Mouse (Mus musculus) stomach, embryonic 15.5 days (tissue): ENCODE data around the gene Arhgap10. TPM values are rescaled to one million over a fixed set of nuclear protein-coding genes. Genes with fewer than 3 reads are reported as not detected.

Source experiments
- ATAC-seq: fragments of 200-750 bp; cut with Nextera tagmentation; 2 replicates; pipeline ENCODE4 v1.8.0; 2017; ENCODE audit warnings: low read depth, moderate number of reproducible peaks, moderate TSS enrichment; ENCODE audit not compliant: insufficient read depth, low FRiP score
- H3K27ac ChIP-seq: fragments of 300-500 bp; sonication (generic); 2 replicates; pipeline ENCODE4 v1.5.1; 2015; ENCODE audit warnings: mild to moderate bottlenecking, inconsistent platforms
- H3K27me3 ChIP-seq: fragments of 300-500 bp; sonication (generic); replicated peaks from 2 replicates; pipeline ENCODE4 v1.6.1; 2015; ENCODE audit warnings: inconsistent platforms
- H3K36me3 ChIP-seq: fragments of 300-500 bp; sonication (generic); 2 replicates; pipeline ENCODE4 v1.6.1; 2015; ENCODE audit warnings: inconsistent platforms
- H3K4me1 ChIP-seq: fragments of 300-500 bp; sonication (generic); 2 replicates; pipeline ENCODE4 v1.6.1; 2015; ENCODE audit warnings: inconsistent platforms
- H3K4me2 ChIP-seq: fragments of 300-500 bp; sonication (generic); 2 replicates; pipeline ENCODE4 v1.6.1; 2015; ENCODE audit warnings: mild to moderate bottlenecking, inconsistent platforms
- H3K4me3 ChIP-seq: fragments of 300-500 bp; sonication (generic); replicated peaks from 2 replicates; pipeline ENCODE4 v1.5.1; 2015; ENCODE audit warnings: inconsistent platforms
- H3K9ac ChIP-seq: fragments of 300-500 bp; sonication (generic); 2 replicates; pipeline ENCODE4 v1.6.1; 2015; ENCODE audit warnings: inconsistent platforms
- H3K9me3 ChIP-seq: fragments of 300-500 bp; sonication (generic); 2 replicates; pipeline ENCODE4 v1.6.1; 2016; ENCODE audit warnings: inconsistent platforms
- WGBS: fragments of 180-500 bp; shearing (Covaris S2); methylation state at CpG from one replicate; pipeline ENCODE4 v1.1.7; 2015; 5-methylcytosine and 5-hydroxymethylcytosine counted together
- polyA plus RNA-seq: library from polyadenylated mRNA; unstranded; fragments of >200 nt; fragmentation: Nextera tagmentation; extraction: Ambion mirVana; gene quantifications from 2 replicates; pipeline ENCODE4 v1.2.1, GENCODE M21; 2015

Gene Arhgap10
- polyA plus RNA-seq, 1 experiment from 2014 or later: 29.4 TPM

DNA sequence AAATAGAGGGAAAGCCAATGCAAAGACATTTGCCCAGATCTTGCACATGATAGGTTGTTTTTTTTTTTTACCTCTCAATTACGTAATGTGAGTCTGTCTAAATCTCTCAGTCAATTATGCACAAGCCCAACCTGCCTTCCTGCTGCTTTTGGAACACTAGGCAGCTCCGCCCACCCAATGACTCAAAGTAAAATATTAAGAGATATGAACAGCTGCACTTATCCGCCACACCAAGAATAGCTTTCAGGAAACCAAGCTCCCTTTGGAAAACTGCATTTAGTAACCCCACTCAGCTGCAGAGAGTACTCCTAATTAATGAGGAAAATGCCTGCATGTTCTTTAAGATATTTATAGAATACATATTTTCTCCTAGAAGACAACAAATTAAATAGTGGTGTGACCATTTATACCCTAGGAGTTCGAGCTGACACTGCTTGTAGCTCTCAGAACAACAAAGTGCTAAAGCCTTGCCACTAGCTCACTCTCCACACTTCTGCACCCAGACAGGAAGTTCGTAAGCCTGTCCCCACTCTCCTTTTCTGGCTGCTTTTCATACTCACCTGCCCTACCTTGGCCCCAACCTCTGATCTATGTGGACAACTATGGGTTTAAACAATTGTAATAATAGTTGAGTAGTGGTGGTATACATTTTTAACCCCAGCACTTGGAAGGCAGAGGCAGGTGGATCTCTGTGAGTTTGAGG, 25.2 kb downstream of the Arhgap10 start:
- H3K9me3 ChIP-seq: no peaks in the 10 kb centered on the region
- peak; percentile 14; the same call in 1 of the 2 replicates for ATAC-seq
- no peak overlapping the region for H3K4me2 ChIP-seq
- no peaks in the 10 kb centered on the region for H3K36me3 ChIP-seq
- 41% methylated on average over 5 of the region's 5 CpGs for WGBS
- peaks cover 52% of the 10 kb centered on the region for H3K4me1 ChIP-seq
- no peak overlapping the region for H3K9ac ChIP-seq
- H3K4me3 ChIP-seq: no peak overlapping the region
- peak overlapping the region; percentile 91 for H3K27ac ChIP-seq
- no peaks in the 10 kb centered on the region for H3K27me3 ChIP-seq

DNA sequence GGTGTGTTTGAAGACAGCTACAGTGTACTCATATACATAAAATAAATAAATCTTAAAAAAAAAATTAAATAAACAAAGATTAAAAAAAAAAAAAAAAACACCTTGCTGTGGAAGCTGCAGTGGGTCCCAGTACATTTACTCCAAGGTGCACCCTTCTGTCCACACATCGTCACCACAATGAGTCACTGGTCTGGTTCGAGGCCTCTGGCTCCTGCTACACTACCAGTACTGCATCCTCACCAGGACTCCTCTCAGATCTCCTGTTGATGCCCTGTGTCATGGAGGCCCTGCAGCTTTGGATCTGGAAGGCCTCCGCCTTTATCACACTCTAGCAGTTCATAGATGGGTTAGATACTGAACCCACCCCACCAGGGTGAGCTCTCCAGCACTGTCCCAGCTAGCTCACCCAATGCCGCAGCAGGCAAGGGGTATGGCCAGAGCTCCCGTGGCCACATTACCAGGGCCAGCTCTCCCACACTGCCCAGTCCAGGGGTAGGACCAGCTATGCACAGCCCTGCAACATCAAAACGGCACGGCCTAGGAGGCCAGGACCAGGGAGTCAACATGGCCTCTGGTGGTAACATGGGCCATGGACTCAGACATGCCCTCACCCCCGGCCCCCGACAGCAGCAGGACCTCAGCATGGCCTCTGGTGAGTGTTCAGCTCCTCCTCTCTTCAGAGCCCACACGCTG, 26.4 kb downstream of the Arhgap10 start:
- no peak overlapping the region for H3K4me3 ChIP-seq
- no peaks in the 10 kb centered on the region for H3K27me3 ChIP-seq
- peaks cover 57% of the 10 kb centered on the region for H3K4me1 ChIP-seq
- H3K9me3 ChIP-seq: no peaks in the 10 kb centered on the region
- H3K36me3 ChIP-seq: no peaks in the 10 kb centered on the region
- ATAC-seq: no peak
- peak overlapping the region; percentile 91 for H3K27ac ChIP-seq
- H3K9ac ChIP-seq: no peak overlapping the region
- H3K4me2 ChIP-seq: no peak overlapping the region
- WGBS: 87% methylated on average over 10 of the region's 10 CpGs

DNA sequence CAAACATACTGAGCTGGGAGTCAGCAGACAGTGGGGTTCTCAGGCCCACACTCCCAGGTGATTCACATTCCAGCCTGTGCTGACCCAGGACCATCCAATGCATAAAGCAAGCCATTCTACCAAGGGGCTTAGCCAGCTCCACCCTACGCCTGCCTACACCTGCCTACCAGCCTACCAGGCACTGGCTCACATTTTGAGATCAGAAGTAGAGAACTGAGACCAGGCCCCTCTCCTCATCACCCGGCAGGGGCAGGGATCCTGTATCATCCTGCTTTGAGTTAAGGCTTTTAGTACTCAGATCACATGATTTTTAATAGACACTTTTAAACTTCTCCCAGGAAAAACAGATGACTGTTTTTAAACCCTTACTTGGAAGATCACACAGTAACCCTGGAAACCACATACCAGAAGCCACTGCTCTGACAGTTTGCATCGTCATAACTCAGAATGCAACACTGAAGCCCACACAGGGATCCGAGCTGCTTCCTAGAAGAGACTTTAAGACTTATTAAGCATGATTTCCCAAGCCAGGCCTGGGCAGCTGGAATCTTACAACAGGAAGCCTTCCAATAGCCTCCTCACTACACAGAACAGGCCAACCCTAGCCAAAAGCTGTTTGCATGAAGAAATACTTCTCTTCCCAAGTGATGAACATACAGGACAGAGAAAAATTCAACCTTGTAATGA, 27.5 kb downstream of the Arhgap10 start:
- Histone ChIP-seq H3K4me2 (peak overlapping the region; percentile 35; the same call in 1 of the 2 replicates), H3K27ac (peak overlapping the region; percentile 91), H3K9ac (no peak overlapping the region), H3K9me3 (no peaks in the 10 kb centered on the region), H3K4me1 (peaks cover 62% of the 10 kb centered on the region), H3K4me3 (no peak overlapping the region), H3K27me3 (no peaks in the 10 kb centered on the region), H3K36me3 (no peaks in the 10 kb centered on the region)
- ATAC-seq: peak; percentile 76; the same call in 1 of the 2 replicates
- 20% methylated on average over 4 of the region's 4 CpGs for WGBS

DNA sequence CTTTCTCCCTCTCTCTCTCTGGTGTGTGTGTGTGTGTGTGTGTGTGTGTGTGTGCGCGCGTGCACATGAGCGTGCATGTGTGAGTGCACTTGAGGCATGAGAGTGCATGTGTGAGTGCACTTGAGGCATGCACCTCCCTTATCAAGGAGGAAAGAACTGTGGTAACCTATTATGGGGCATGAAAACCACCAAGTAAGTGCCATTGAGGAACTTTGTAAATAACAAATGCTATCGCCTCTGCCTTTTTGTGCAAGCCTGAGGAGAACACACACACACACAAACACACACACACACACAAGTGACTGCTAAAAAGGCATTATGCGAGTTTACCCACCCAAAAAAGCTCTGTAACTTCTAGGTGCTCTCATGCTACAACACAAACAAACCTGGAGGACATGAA, 28.5 kb downstream of the Arhgap10 start:
- H3K9ac ChIP-seq: no peak overlapping the region
- H3K4me2 ChIP-seq: no peak overlapping the region
- H3K27me3 ChIP-seq: no peaks in the 10 kb centered on the region
- H3K36me3 ChIP-seq: no peaks in the 10 kb centered on the region
- no peaks in the 10 kb centered on the region for H3K9me3 ChIP-seq
- peak overlapping the region; percentile 91; the same call in 1 of the 2 replicates for H3K27ac ChIP-seq
- peaks cover 71% of the 10 kb centered on the region for H3K4me1 ChIP-seq
- 89% methylated on average over 6 of the region's 6 CpGs for WGBS
- ATAC-seq: no peak
- H3K4me3 ChIP-seq: no peak overlapping the region

DNA sequence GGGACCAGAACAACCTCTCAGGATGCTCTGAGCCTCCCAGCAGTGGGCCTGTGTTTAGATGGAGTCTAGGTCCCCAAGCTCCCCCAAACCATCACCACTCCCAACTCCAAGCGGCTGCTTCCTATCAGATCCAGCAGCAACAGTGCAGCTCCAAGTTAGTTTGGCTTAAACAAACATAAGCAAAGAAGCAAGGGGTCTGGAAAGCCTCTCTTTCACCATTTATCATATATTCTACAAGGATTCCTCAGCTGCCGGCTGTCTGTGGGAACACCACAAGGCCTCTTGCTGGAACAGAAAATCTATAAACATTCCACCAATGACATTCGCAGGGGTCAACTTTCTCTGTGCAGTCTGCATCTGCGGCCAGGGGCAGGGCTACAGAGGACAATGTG, 29.5 kb downstream of the Arhgap10 start:
- ATAC-seq: peak; percentile 31
- Histone ChIP-seq H3K27ac (peak overlapping the region; percentile 85), H3K9ac (no peak overlapping the region), H3K36me3 (no peaks in the 10 kb centered on the region), H3K4me3 (no peak overlapping the region), H3K9me3 (no peaks in the 10 kb centered on the region), H3K4me2 (no peak overlapping the region), H3K27me3 (no peaks in the 10 kb centered on the region), H3K4me1 (peaks cover 77% of the 10 kb centered on the region)
- 16% methylated on average over 4 of the region's 4 CpGs for WGBS

DNA sequence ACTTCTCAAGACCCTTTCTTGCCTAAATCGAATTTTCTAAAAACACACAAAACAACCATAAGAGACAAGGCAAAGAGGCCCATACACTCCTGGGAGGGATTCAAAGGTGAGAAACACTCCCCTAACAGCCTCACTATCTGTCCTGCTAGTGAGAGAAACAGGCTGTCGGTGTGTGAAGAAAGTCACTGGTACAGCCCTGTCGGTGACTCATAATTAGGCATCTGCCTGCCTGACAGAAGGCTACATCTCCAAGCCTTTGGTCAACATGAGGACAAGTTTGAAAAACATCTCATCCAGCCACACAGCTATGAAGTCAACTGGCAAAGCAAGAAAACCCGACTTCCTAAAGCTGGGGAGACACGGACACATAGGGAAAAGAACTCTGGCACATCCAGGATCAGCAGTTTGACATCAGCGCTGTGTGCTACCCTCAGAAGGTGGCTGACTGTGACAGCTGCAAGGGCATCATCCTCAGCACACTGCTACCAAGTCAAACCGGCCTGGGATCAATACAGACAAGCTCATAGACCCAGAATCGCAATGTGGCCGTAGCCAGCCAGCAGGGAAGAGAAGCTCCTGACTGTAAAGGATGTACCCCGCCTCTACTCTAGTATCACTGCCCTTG, 30.1 kb downstream of the Arhgap10 start:
- ATAC-seq: no peak
- no peak overlapping the region for H3K9ac ChIP-seq
- H3K4me1 ChIP-seq: peaks cover 73% of the 10 kb centered on the region

DNA sequence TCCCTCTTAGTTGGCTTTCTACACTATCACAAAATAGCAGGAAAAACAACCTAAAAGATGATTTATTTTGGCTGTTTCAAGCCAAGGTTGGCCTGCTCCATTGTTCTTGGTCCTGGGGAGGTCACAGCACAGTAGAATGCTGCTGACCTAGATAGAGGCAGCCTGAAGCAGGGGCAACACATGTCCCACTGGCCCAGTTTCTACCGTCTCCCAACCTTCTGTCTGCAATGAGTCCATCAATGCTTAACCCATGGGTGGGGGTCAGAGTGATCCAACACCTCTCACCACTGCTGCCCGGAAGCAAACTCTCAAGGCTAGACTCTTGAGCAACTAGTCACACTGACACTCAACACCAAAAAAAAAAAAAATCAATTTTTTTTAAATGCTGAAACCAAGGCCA, 31.0 kb downstream of the Arhgap10 start:
- H3K27ac ChIP-seq: peak overlapping the region; percentile 85; the same call in 1 of the 2 replicates
- H3K4me1 ChIP-seq: peaks cover 70% of the 10 kb centered on the region
- ATAC-seq: no peak

More for the DNA sequence above, 30.1 kb downstream of the Arhgap10 start:
- H3K4me2 ChIP-seq: no peak overlapping the region
- 49% methylated on average over 10 of the region's 10 CpGs for WGBS
- H3K27me3 ChIP-seq: no peaks in the 10 kb centered on the region
- H3K36me3 ChIP-seq: no peaks in the 10 kb centered on the region
- H3K4me3 ChIP-seq: no peak overlapping the region
- peak overlapping the region; percentile 85 for H3K27ac ChIP-seq
- no peaks in the 10 kb centered on the region for H3K9me3 ChIP-seq

DNA sequence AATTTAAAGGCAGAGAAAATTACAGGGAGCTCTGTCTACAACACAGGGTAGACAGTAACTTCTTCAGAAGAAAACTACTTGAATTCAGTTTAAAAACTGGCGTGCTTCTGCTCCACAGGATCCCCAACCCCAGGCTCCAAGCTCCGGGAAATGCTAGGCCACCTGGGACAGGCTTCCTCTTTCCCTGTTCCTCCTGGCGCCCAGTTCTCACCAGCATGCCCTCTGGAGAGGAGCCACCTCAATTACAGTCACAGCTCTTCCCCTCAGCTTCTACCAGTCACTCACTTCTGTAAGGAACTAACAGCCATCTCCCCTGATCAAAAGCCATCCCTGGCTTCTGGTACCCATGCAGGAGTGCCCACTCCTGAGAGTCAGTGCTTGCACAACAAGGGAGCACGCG, 32.9 kb downstream of the Arhgap10 start:
- ATAC-seq: no peak
- no peak overlapping the region for H3K4me3 ChIP-seq
- no peaks in the 10 kb centered on the region for H3K36me3 ChIP-seq
- WGBS: 74% methylated on average over 5 of the region's 5 CpGs
- 0 out of 2 replicates have a peak overlapping the region, but pooled peaks have one; percentile 9 for H3K27ac ChIP-seq
- peaks cover 56% of the 10 kb centered on the region for H3K4me1 ChIP-seq
- no peak overlapping the region for H3K4me2 ChIP-seq
- no peaks in the 10 kb centered on the region for H3K9me3 ChIP-seq
- no peaks in the 10 kb centered on the region for H3K27me3 ChIP-seq
- no peak overlapping the region for H3K9ac ChIP-seq

More for the DNA sequence above, 31.0 kb downstream of the Arhgap10 start:
- H3K9me3 ChIP-seq: no peaks in the 10 kb centered on the region
- no peaks in the 10 kb centered on the region for H3K36me3 ChIP-seq
- no peak overlapping the region for H3K9ac ChIP-seq
- WGBS: 71% methylated on average over 2 of the region's 2 CpGs
- no peak overlapping the region for H3K4me2 ChIP-seq
- no peak overlapping the region for H3K4me3 ChIP-seq
- H3K27me3 ChIP-seq: no peaks in the 10 kb centered on the region

DNA sequence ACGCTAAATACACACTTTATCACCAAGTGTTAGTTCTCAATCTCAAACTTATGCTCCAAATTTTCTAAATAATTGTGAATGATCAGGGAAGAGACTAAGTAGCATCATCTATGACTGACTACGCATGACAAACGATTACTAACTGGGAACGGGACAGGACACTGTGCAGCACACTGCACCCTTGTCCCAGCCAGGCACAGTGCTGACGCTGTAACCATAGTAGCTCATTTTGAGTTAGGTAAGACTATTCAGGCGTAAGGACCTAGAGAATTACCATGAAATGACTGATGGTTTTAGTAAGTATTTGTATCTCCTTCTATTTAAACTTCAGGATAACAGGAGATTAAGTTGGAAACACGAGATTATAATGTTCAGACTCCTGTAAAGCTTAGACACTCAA, 33.5 kb downstream of the Arhgap10 start:
- WGBS: 62% methylated on average over 7 of the region's 7 CpGs
- ATAC-seq: no peak
- Histone ChIP-seq H3K4me2 (no peak overlapping the region), H3K4me3 (no peak overlapping the region), H3K27me3 (no peaks in the 10 kb centered on the region), H3K36me3 (no peaks in the 10 kb centered on the region), H3K9ac (no peak overlapping the region), H3K9me3 (no peaks in the 10 kb centered on the region), H3K27ac (no peak overlapping the region), H3K4me1 (peaks cover 54% of the 10 kb centered on the region)

DNA sequence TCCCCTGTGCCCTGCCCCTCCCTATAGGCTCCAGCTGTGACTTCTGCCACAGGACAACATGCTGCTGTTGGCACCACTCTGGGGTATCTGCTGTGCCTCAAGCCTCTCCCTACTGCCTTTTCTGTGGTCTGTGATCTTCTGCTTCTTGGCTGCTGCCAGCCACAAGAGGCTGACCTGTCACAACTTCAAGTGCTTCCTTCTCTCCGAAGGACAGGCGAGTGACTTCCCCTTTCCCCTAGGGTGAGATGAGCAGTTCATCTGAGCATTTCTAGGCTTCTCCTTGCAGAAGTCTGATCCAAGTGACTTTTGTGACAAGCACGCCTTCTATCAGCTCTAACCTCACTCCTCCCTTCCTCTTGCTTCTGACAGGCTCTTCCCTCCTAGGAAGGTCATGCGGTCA, 34.1 kb downstream of the Arhgap10 start:
- peaks cover 58% of the 10 kb centered on the region for H3K4me1 ChIP-seq
- WGBS: 61% methylated on average over 4 of the region's 4 CpGs
- no peaks in the 10 kb centered on the region for H3K36me3 ChIP-seq

DNA sequence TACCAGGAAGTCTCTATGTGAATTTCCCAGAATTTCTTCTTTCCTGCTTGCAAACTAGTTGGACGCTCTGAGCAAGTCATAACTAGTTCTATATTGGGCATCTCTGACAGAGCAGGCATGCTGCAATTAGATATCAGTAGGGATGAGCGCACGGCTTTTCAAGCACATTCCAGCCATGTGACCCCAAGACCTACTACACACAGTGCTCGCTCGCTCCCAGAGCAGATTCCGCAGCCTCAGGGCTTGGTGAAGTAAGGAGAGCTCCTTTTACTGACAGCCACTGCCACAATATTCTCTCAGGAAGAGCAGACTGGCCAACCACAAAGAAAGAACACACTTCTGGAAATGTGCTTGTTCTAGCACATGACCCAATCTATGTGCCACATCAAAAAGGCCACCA, 36.0 kb downstream of the Arhgap10 start:
- H3K4me1 ChIP-seq: peaks cover 49% of the 10 kb centered on the region

More for the DNA sequence above, 34.1 kb downstream of the Arhgap10 start:
- H3K27ac ChIP-seq: no peak overlapping the region
- no peaks in the 10 kb centered on the region for H3K9me3 ChIP-seq
- H3K9ac ChIP-seq: no peak overlapping the region
- no peak overlapping the region for H3K4me3 ChIP-seq
- ATAC-seq: no peak
- H3K27me3 ChIP-seq: no peaks in the 10 kb centered on the region
- H3K4me2 ChIP-seq: no peak overlapping the region

More for the DNA sequence above, 36.0 kb downstream of the Arhgap10 start:
- H3K27ac ChIP-seq: no peak overlapping the region
- no peaks in the 10 kb centered on the region for H3K27me3 ChIP-seq
- H3K9ac ChIP-seq: no peak overlapping the region
- no peaks in the 10 kb centered on the region for H3K36me3 ChIP-seq
- no peak for ATAC-seq
- H3K4me3 ChIP-seq: no peak overlapping the region
- H3K4me2 ChIP-seq: no peak overlapping the region
- H3K9me3 ChIP-seq: no peaks in the 10 kb centered on the region
- 63% methylated on average over 6 of the region's 6 CpGs for WGBS
